Mouse (Mus musculus): ENCODE results near the gene Slc7a8. TPM values are rescaled to one million over a fixed set of nuclear protein-coding genes. Genes with fewer than 3 reads are reported as not detected.

The Slc7a8 gene
- polyA plus RNA-seq, 1 experiment from 2014 or later = 2.8 TPM

- no peak overlapping the region for H3K9ac ChIP-seq (ENCODE audit: low read depth, low read length)
- H3K4me3 ChIP-seq (ENCODE audit: low read depth, low read length) = no peak overlapping the region
- no peaks in the 10 kb centered on the region for H3K36me3 ChIP-seq (ENCODE audit: control insufficient read depth, insufficient read depth, low read length)
- H3K9me3 ChIP-seq (ENCODE audit: control insufficient read depth, low read length) = no peaks in the 10 kb centered on the region
- no peak overlapping the region for H3K27ac ChIP-seq (ENCODE audit: low read depth, low read length)
- H3K27me3 ChIP-seq (ENCODE audit: control insufficient read depth, insufficient read depth, low read length) = no peaks in the 10 kb centered on the region
- H3K4me1 ChIP-seq (replicated peaks; ENCODE audit: control insufficient read depth, insufficient read depth, low read length) = no peaks in the 10 kb centered on the region
- DNase-seq (ENCODE audit: low spot score) (no peak), ATAC-seq (ENCODE audit: low FRiP score) (no peak)
- 89% methylated on average over 4 of the region's 4 CpGs for WGBS
- no peak overlapping the region for H3K4me2 ChIP-seq (replicated peaks; ENCODE audit: low read depth, low read length)
These were observed 24.4 kb upstream of the Slc7a8 start for GRCm38 (mm10) chr14:54806124-54806523.

- H3K9me3 ChIP-seq (ENCODE audit: control insufficient read depth, low read length) = no peaks in the 10 kb centered on the region
- no peaks in the 10 kb centered on the region for H3K36me3 ChIP-seq (ENCODE audit: control insufficient read depth, insufficient read depth, low read length)
- H3K4me3 ChIP-seq (ENCODE audit: low read depth, low read length) = no peak overlapping the region
- DNase-seq (ENCODE audit: low spot score) (no peak), ATAC-seq (ENCODE audit: low FRiP score) (no peak)
- H3K4me2 ChIP-seq (replicated peaks; ENCODE audit: low read depth, low read length) = no peak overlapping the region
- no peaks in the 10 kb centered on the region for H3K4me1 ChIP-seq (replicated peaks; ENCODE audit: control insufficient read depth, insufficient read depth, low read length)
- H3K9ac ChIP-seq (ENCODE audit: low read depth, low read length) = no peak overlapping the region
- 91% methylated on average over 4 of the region's 4 CpGs for WGBS
- no peak overlapping the region for H3K27ac ChIP-seq (ENCODE audit: low read depth, low read length)
- H3K27me3 ChIP-seq (ENCODE audit: control insufficient read depth, insufficient read depth, low read length) = no peaks in the 10 kb centered on the region
These were observed 20.7 kb upstream of the Slc7a8 start for GRCm38 (mm10) chr14:54802428-54802827.

- no peaks in the 10 kb centered on the region for H3K36me3 ChIP-seq (ENCODE audit: control insufficient read depth, insufficient read depth, low read length)
- ATAC-seq (ENCODE audit: low FRiP score) = no peak
- H3K4me1 ChIP-seq (replicated peaks; ENCODE audit: control insufficient read depth, insufficient read depth, low read length) = no peaks in the 10 kb centered on the region
- H3K4me2 ChIP-seq (replicated peaks; ENCODE audit: low read depth, low read length) = no peak overlapping the region
- H3K27me3 ChIP-seq (ENCODE audit: control insufficient read depth, insufficient read depth, low read length) = no peaks in the 10 kb centered on the region
- DNase-seq (ENCODE audit: low spot score) = no peak
- no peak overlapping the region for H3K9ac ChIP-seq (ENCODE audit: low read depth, low read length)
- H3K9me3 ChIP-seq (ENCODE audit: control insufficient read depth, low read length) = no peaks in the 10 kb centered on the region
- no peak overlapping the region for H3K4me3 ChIP-seq (ENCODE audit: low read depth, low read length)
- no peak overlapping the region for H3K27ac ChIP-seq (ENCODE audit: low read depth, low read length)
- 54% methylated on average over 10 of the region's 10 CpGs for WGBS
These were observed 17.9 kb upstream of the Slc7a8 start for GRCm38 (mm10) chr14:54799686-54800085.

GRCm38 (mm10) chr14:54796760-54797159 is 15.0 kb upstream of the Slc7a8 start:
- no peak overlapping the region for H3K4me2 ChIP-seq (replicated peaks; ENCODE audit: low read depth, low read length)
- no peak for ATAC-seq (ENCODE audit: low FRiP score)
- DNase-seq (ENCODE audit: low spot score) = no peak
- no peaks in the 10 kb centered on the region for H3K4me1 ChIP-seq (replicated peaks; ENCODE audit: control insufficient read depth, insufficient read depth, low read length)
- H3K4me3 ChIP-seq (ENCODE audit: low read depth, low read length) = no peak overlapping the region
- H3K9me3 ChIP-seq (ENCODE audit: control insufficient read depth, low read length) = no peaks in the 10 kb centered on the region
- H3K27me3 ChIP-seq (ENCODE audit: control insufficient read depth, insufficient read depth, low read length) = no peaks in the 10 kb centered on the region
- H3K36me3 ChIP-seq (ENCODE audit: control insufficient read depth, insufficient read depth, low read length) = no peaks in the 10 kb centered on the region
- WGBS = 94% methylated on average over 15 of the region's 15 CpGs
- no peak overlapping the region for H3K9ac ChIP-seq (ENCODE audit: low read depth, low read length)
- no peak overlapping the region for H3K27ac ChIP-seq (ENCODE audit: low read depth, low read length)

GRCm38 (mm10) chr14:54795901-54796300 is 14.2 kb upstream of the Slc7a8 start:
- Histone ChIP-seq H3K4me2 (replicated peaks; ENCODE audit: low read depth, low read length) (no peak overlapping the region), H3K27me3 (ENCODE audit: control insufficient read depth, insufficient read depth, low read length) (no peaks in the 10 kb centered on the region), H3K4me1 (replicated peaks; ENCODE audit: control insufficient read depth, insufficient read depth, low read length) (no peaks in the 10 kb centered on the region), H3K27ac (ENCODE audit: low read depth, low read length) (no peak overlapping the region), H3K4me3 (ENCODE audit: low read depth, low read length) (no peak overlapping the region), H3K9me3 (ENCODE audit: control insufficient read depth, low read length) (no peaks in the 10 kb centered on the region), H3K9ac (ENCODE audit: low read depth, low read length) (no peak overlapping the region), H3K36me3 (ENCODE audit: control insufficient read depth, insufficient read depth, low read length) (no peaks in the 10 kb centered on the region)
- ATAC-seq (ENCODE audit: low FRiP score) = no peak
- 73% methylated on average over 1 of the region's 1 CpGs for WGBS
- DNase-seq (ENCODE audit: low spot score) = no peak

- Histone ChIP-seq H3K4me3 (ENCODE audit: low read depth, low read length) (no peak overlapping the region), H3K9ac (ENCODE audit: low read depth, low read length) (no peak overlapping the region), H3K9me3 (ENCODE audit: control insufficient read depth, low read length) (no peaks in the 10 kb centered on the region), H3K36me3 (ENCODE audit: control insufficient read depth, insufficient read depth, low read length) (no peaks in the 10 kb centered on the region), H3K27me3 (ENCODE audit: control insufficient read depth, insufficient read depth, low read length) (no peaks in the 10 kb centered on the region), H3K27ac (ENCODE audit: low read depth, low read length) (no peak overlapping the region), H3K4me2 (replicated peaks; ENCODE audit: low read depth, low read length) (no peak overlapping the region), H3K4me1 (replicated peaks; ENCODE audit: control insufficient read depth, insufficient read depth, low read length) (no peaks in the 10 kb centered on the region)
- ATAC-seq (ENCODE audit: low FRiP score) (no peak), DNase-seq (ENCODE audit: low spot score) (no peak)
- WGBS = 81% methylated on average over 8 of the region's 8 CpGs
These were observed 12.4 kb upstream of the Slc7a8 start for GRCm38 (mm10) chr14:54793894-54794830.

GRCm38 (mm10) chr14:54793351-54793750 is 11.6 kb upstream of the Slc7a8 start:
- no peak overlapping the region for H3K9ac ChIP-seq (ENCODE audit: low read depth, low read length)
- no peaks in the 10 kb centered on the region for H3K9me3 ChIP-seq (ENCODE audit: control insufficient read depth, low read length)
- 83% methylated on average over 1 of the region's 1 CpGs for WGBS
- no peak overlapping the region for H3K27ac ChIP-seq (ENCODE audit: low read depth, low read length)
- H3K36me3 ChIP-seq (ENCODE audit: control insufficient read depth, insufficient read depth, low read length) = no peaks in the 10 kb centered on the region
- H3K27me3 ChIP-seq (ENCODE audit: control insufficient read depth, insufficient read depth, low read length) = no peaks in the 10 kb centered on the region
- DNase-seq (ENCODE audit: low spot score) (no peak), ATAC-seq (ENCODE audit: low FRiP score) (no peak)
- no peak overlapping the region for H3K4me3 ChIP-seq (ENCODE audit: low read depth, low read length)
- no peaks in the 10 kb centered on the region for H3K4me1 ChIP-seq (replicated peaks; ENCODE audit: control insufficient read depth, insufficient read depth, low read length)
- H3K4me2 ChIP-seq (replicated peaks; ENCODE audit: low read depth, low read length) = no peak overlapping the region

- DNase-seq (ENCODE audit: low spot score) (no peak), ATAC-seq (ENCODE audit: low FRiP score) (no peak)
- Histone ChIP-seq H3K9me3 (ENCODE audit: control insufficient read depth, low read length) (no peaks in the 10 kb centered on the region), H3K9ac (ENCODE audit: low read depth, low read length) (no peak overlapping the region), H3K27me3 (ENCODE audit: control insufficient read depth, insufficient read depth, low read length) (no peaks in the 10 kb centered on the region), H3K4me2 (replicated peaks; ENCODE audit: low read depth, low read length) (no peak overlapping the region), H3K4me3 (ENCODE audit: low read depth, low read length) (no peak overlapping the region), H3K4me1 (replicated peaks; ENCODE audit: control insufficient read depth, insufficient read depth, low read length) (no peaks in the 10 kb centered on the region), H3K27ac (ENCODE audit: low read depth, low read length) (no peak overlapping the region), H3K36me3 (ENCODE audit: control insufficient read depth, insufficient read depth, low read length) (no peaks in the 10 kb centered on the region)
- WGBS = 80% methylated on average over 6 of the region's 6 CpGs
These were observed 10.4 kb upstream of the Slc7a8 start for GRCm38 (mm10) chr14:54792166-54792565.

- no peak overlapping the region for H3K9ac ChIP-seq (ENCODE audit: low read depth, low read length)
- WGBS = 91% methylated on average over 5 of the region's 5 CpGs
- H3K4me3 ChIP-seq (ENCODE audit: low read depth, low read length) = no peak overlapping the region
- H3K4me1 ChIP-seq (replicated peaks; ENCODE audit: control insufficient read depth, insufficient read depth, low read length) = no peaks in the 10 kb centered on the region
- no peak overlapping the region for H3K4me2 ChIP-seq (replicated peaks; ENCODE audit: low read depth, low read length)
- no peak for DNase-seq (ENCODE audit: low spot score)
- no peaks in the 10 kb centered on the region for H3K36me3 ChIP-seq (ENCODE audit: control insufficient read depth, insufficient read depth, low read length)
- H3K27ac ChIP-seq (ENCODE audit: low read depth, low read length) = no peak overlapping the region
- ATAC-seq (ENCODE audit: low FRiP score) = no peak
- no peaks in the 10 kb centered on the region for H3K27me3 ChIP-seq (ENCODE audit: control insufficient read depth, insufficient read depth, low read length)
- H3K9me3 ChIP-seq (ENCODE audit: control insufficient read depth, low read length) = no peaks in the 10 kb centered on the region
These were observed 6.5 kb upstream of the Slc7a8 start for GRCm38 (mm10) chr14:54788231-54788630.
